Mouse (Mus musculus) left cerebral cortex, postnatal 4 days (tissue): ENCODE measurements around the gene Defb35. TPM values are rescaled to one million over a fixed set of nuclear protein-coding genes. Genes with fewer than 3 reads are reported as not detected.
"Not testable (repeated sequence)": the region's sequence is repeated elsewhere in the genome, so short reads cannot be mapped to it uniquely, and the experiment has no call there.

Experiments
- DNase-seq: peaks from one replicate; pipeline ENCODE4 v3.0.0-alpha.2; 2022
- intact Hi-C: fragments of 180-260 bp; cut with DNase I; formaldehyde crosslinking; loops from one replicate; pipeline ENCODE4 v1.15.1; 2025
- total RNA-seq, 2 experiments: library from RNA; stranded (reverse); gene quantifications; 2 replicates each; pipeline ENCODE4 v1.2.3; 2021

The Defb35 gene
- total RNA-seq, result not detected

- intact Hi-C loops, DNase-seq: not testable (repeated sequence)
Observed at GRCm38 (mm10) chr8:21938052-21938451, at the start of gene Defb35. Gene Defb35, plus strand, starts transcription at chr8:21938352.

- intact Hi-C loops, DNase-seq: not testable (repeated sequence)
Observed at GRCm38 (mm10) chr8:21906290-21906689, 31.9 kb upstream of the Defb35 start, which contains the start of gene Defb11. Gene Defb11, minus strand, starts transcription at chr8:21906412.

- intact Hi-C loops, result no loop called here
- no peak for DNase-seq
Observed at GRCm38 (mm10) chr8:21911931-21912330, 26.2 kb upstream of the Defb35 start.

GRCm38 (mm10) chr8:21912554-21912953 lies 25.6 kb upstream of the Defb35 start:
- no peak for DNase-seq
- intact Hi-C loops, result no loop called here

- no peak for DNase-seq
- intact Hi-C loops, result no loop called here
Observed at GRCm38 (mm10) chr8:21915625-21916024, 22.5 kb upstream of the Defb35 start.

- DNase-seq, intact Hi-C loops: not testable (repeated sequence)
Observed at GRCm38 (mm10) chr8:21930754-21931153, 7.4 kb upstream of the Defb35 start.

- no peak for DNase-seq
- intact Hi-C loops, result no loop called here
Observed at GRCm38 (mm10) chr8:21932610-21933009, 5.5 kb upstream of the Defb35 start, which contains the start of gene Defb15. Gene Defb15, minus strand, starts transcription at chr8:21932710.

- no peak for DNase-seq
- intact Hi-C loops, result no loop called here
Observed at GRCm38 (mm10) chr8:21946462-21946861, 8.3 kb downstream of the Defb35 start, which contains the start of gene Defb13. Gene Defb13, plus strand, starts transcription at chr8:21946762.

GRCm38 (mm10) chr8:21947311-21948017 lies 9.3 kb downstream of the Defb35 start:
- intact Hi-C loops, result no loop called here
- DNase-seq, result peak; percentile 14

GRCm38 (mm10) chr8:21955321-21955720 lies 17.2 kb downstream of the Defb35 start:
- DNase-seq, result peak; percentile 47
- intact Hi-C loops, result no loop called here

- DNase-seq, result no peak
- intact Hi-C loops, result no loop called here
Observed at GRCm38 (mm10) chr8:21956336-21956735, 18.2 kb downstream of the Defb35 start.

- intact Hi-C loops, result no loop called here
- no peak for DNase-seq
Observed at GRCm38 (mm10) chr8:21958414-21958813, 20.3 kb downstream of the Defb35 start, which contains the start of gene Fam90a1a. Gene Fam90a1a, plus strand, starts transcription at chr8:21958714.

GRCm38 (mm10) chr8:21966646-21967045 lies 28.5 kb downstream of the Defb35 start:
- intact Hi-C loops, result no loop called here
- DNase-seq, result no peak

GRCm38 (mm10) chr8:21969475-21969874 lies 31.3 kb downstream of the Defb35 start, which contains the start of gene Ccdc70:
Gene Ccdc70, plus strand, starts transcription at chr8:21969775.
- intact Hi-C loops, result no loop called here

GRCm38 (mm10) chr8:21978193-21978592 lies 40.0 kb downstream of the Defb35 start:
- peak; percentile 14 for DNase-seq

More at GRCm38 (mm10) chr8:21969475-21969874, 31.3 kb downstream of the Defb35 start, which contains the start of gene Ccdc70:
- DNase-seq, result no peak

GRCm38 (mm10) chr8:21981664-21982337 lies 43.6 kb downstream of the Defb35 start:
- peak; percentile 43 for DNase-seq
- intact Hi-C loops, result no loop called here

More at GRCm38 (mm10) chr8:21978193-21978592, 40.0 kb downstream of the Defb35 start:
- intact Hi-C loops, result no loop called here

Other genes with a start within 250 kb of the Defb35 start
- not detected for gene AY761184, start 234.7 kb upstream of the Defb35 start, total RNA-seq
- not detected for gene Defa24, start 203.9 kb upstream of the Defb35 start, total RNA-seq
- not detected for gene Defb50, start 114.8 kb upstream of the Defb35 start, total RNA-seq
- gene Defb2, start 98.4 kb upstream of the Defb35 start, total RNA-seq, result not detected
- gene Defb10, start 79.5 kb upstream of the Defb35 start, total RNA-seq, result not detected
- gene Defb9, start 52.9 kb upstream of the Defb35 start, total RNA-seq, result not detected
- gene Defb11, start 31.9 kb upstream of the Defb35 start, total RNA-seq, result not detected
- not detected for gene Defb15, start 5.6 kb upstream of the Defb35 start, total RNA-seq
- gene Defb13, start 8.4 kb downstream of the Defb35 start, total RNA-seq, result not detected
- gene Fam90a1a, start 20.4 kb downstream of the Defb35 start, total RNA-seq, result not detected
- not detected for gene Ccdc70, start 31.4 kb downstream of the Defb35 start, total RNA-seq
- 1 to 10 TPM; 3.1 to 3.3 TPM for gene Atp7b, start 122.0 kb downstream of the Defb35 start, total RNA-seq
- 10 to 100 TPM; 25.4 to 29.7 TPM for gene Alg11, start 122.4 kb downstream of the Defb35 start, total RNA-seq
- under 1 TPM; 0.26 to 0.66 TPM for gene Nek5, start 186.7 kb downstream of the Defb35 start, total RNA-seq
- 1 to 10 TPM; 3.5 to 5.0 TPM for gene Nek3, start 228.1 kb downstream of the Defb35 start, total RNA-seq
- gene Ckap2, start 247.5 kb downstream of the Defb35 start, total RNA-seq, result 1 to 10 TPM; 6.6 to 6.7 TPM